ENCODE assay signal across 20 mouse cellular contexts in genomic region chr15:7514743-7515273, GRCm38 (mm10).
"Had no signal": no experiment of that assay in that cellular context is flagged by ENCODE, and none has a peak within 500 bp of the region (broad histone marks: within the 10 kb centered on the region; RNA-seq: fewer than 3 reads in every experiment).

No protein-coding gene starts in this region.

- H3K4me2 ChIP-seq: liver, embryonic 13.5 days; midbrain, embryonic 12.5 days; midbrain, embryonic 15.5 days; neural tube, embryonic 12.5 days; neural tube, embryonic 15.5 days; stomach, embryonic 15.5 days had no signal

- H3K36me3 ChIP-seq: liver, embryonic 13.5 days; midbrain, embryonic 12.5 days; midbrain, embryonic 15.5 days; neural tube, embryonic 12.5 days; neural tube, embryonic 15.5 days; stomach, embryonic 15.5 days had no signal

- H3K4me1 ChIP-seq: liver, embryonic 13.5 days; midbrain, embryonic 12.5 days; midbrain, embryonic 15.5 days; neural tube, embryonic 12.5 days; neural tube, embryonic 15.5 days; stomach, embryonic 15.5 days had no signal

- H3K27me3 ChIP-seq: liver, embryonic 13.5 days; midbrain, embryonic 12.5 days; midbrain, embryonic 15.5 days; neural tube, embryonic 12.5 days; neural tube, embryonic 15.5 days; stomach, embryonic 15.5 days had no signal

- H3K9me3 ChIP-seq: liver, embryonic 13.5 days; midbrain, embryonic 12.5 days; midbrain, embryonic 15.5 days; neural tube, embryonic 12.5 days; neural tube, embryonic 15.5 days; stomach, embryonic 15.5 days had no signal

- H3K9ac ChIP-seq: liver, embryonic 13.5 days; midbrain, embryonic 12.5 days; midbrain, embryonic 15.5 days; neural tube, embryonic 12.5 days; neural tube, embryonic 15.5 days; stomach, embryonic 15.5 days had no signal

- DNase-seq: kidney, adult 18-20 months; kidney, postnatal 10 days; layer of hippocampus, postnatal 36 days; liver, embryonic 13.5 days; lung, adult 2 months; lung, postnatal 14 days; right cerebral cortex, adult 18-20 months; right cerebral cortex, postnatal 14 days; right cerebral cortex, postnatal 4 days; thymus, adult 2 months; thymus, postnatal 14 days; thymus, postnatal 4 days had no signal

- ATAC-seq: intestine, embryonic 16.5 days; midbrain, embryonic 15.5 days had no signal

- H3K27ac ChIP-seq: left cerebral cortex, adult 2 months; liver, embryonic 13.5 days; macrophage; midbrain, embryonic 12.5 days; midbrain, embryonic 15.5 days; neural tube, embryonic 12.5 days; neural tube, embryonic 15.5 days; stomach, embryonic 15.5 days had no signal

- H3K4me3 ChIP-seq: left cerebral cortex, adult 2 months; liver, embryonic 13.5 days; midbrain, embryonic 12.5 days; midbrain, embryonic 15.5 days; neural tube, embryonic 12.5 days; neural tube, embryonic 15.5 days; stomach, embryonic 15.5 days had no signal
